Mouse (Mus musculus) bone marrow macrophage, adult 2 months (primary cell): ENCODE measurements around the gene Best2.

Experiments used
- CTCF ChIP-seq: IDR thresholded peaks from 2 replicates; pipeline ENCODE4 v1.5.1; 2012; ENCODE audit warnings: low read depth, mild to moderate bottlenecking, low read length, moderate library complexity
- POLR2A ChIP-seq: IDR thresholded peaks from 2 replicates; pipeline ENCODE4 v1.6.1; 2012; ENCODE audit warnings: mild to moderate bottlenecking, low read depth, low read length, borderline replicate concordance

- no peak for TF ChIP-seq CTCF
- no peak for TF ChIP-seq POLR2A
These were observed 13.2 kb upstream of the Best2 start for GRCm38 (mm10) chr8:85027516-85027855.
